Mouse (Mus musculus) ovary, postnatal 10 days (tissue): Measurements from ENCODE around the gene Slc26a11.

Experiments
- DNase-seq: peaks from one replicate; pipeline ENCODE4 v3.0.0; 2022; ENCODE audit warnings: low spot score

The Slc26a11 gene

GRCm38 (mm10) chr11:119402501-119403160 is 47.3 kb downstream of the Slc26a11 start:
- no peak for DNase-seq

- no peak for DNase-seq
Measured at GRCm38 (mm10) chr11:119404627-119405026, 49.3 kb downstream of the Slc26a11 start.

- no peak for DNase-seq
Measured at GRCm38 (mm10) chr11:119407381-119407780, 52.0 kb downstream of the Slc26a11 start.

GRCm38 (mm10) chr11:119407977-119408376 is 52.6 kb downstream of the Slc26a11 start:
- DNase-seq: no peak

GRCm38 (mm10) chr11:119419327-119420118 is 64.2 kb downstream of the Slc26a11 start:
- DNase-seq: no peak

GRCm38 (mm10) chr11:119420426-119420825 is 65.1 kb downstream of the Slc26a11 start:
- no peak for DNase-seq

- DNase-seq: no peak
Measured at GRCm38 (mm10) chr11:119427431-119427830, 72.1 kb downstream of the Slc26a11 start.

GRCm38 (mm10) chr11:119427986-119428385 is 72.6 kb downstream of the Slc26a11 start:
- no peak for DNase-seq

- DNase-seq: no peak
Measured at GRCm38 (mm10) chr11:119428649-119429136, 73.3 kb downstream of the Slc26a11 start.
